Mouse (Mus musculus) thymus, adult 2 months (tissue): ENCODE measurements around the gene AI464131. TPM values are rescaled to one million over a fixed set of nuclear protein-coding genes. Genes with fewer than 3 reads are reported as not detected.

Experiments
- DNase-seq: peaks from one replicate; pipeline ENCODE4 v3.0.0; 2021
- H3K27ac ChIP-seq: fragments of 200-500 bp; 2 replicates; pipeline ENCODE4 v1.5.1; 2012; ENCODE audit warnings: low read length, control low read depth; ENCODE audit not compliant: control insufficient read depth, insufficient read depth
- H3K27me3 ChIP-seq: fragments of 200-500 bp; 2 replicates; pipeline ENCODE4 v1.6.1; 2012; ENCODE audit warnings: mild to moderate bottlenecking, low read length, moderate library complexity, mixed read lengths; ENCODE audit not compliant: control insufficient read depth, insufficient read depth
- H3K36me3 ChIP-seq: fragments of 200-500 bp; 2 replicates; pipeline ENCODE4 v1.6.1; 2012; ENCODE audit warnings: mild to moderate bottlenecking, low read length, moderate library complexity; ENCODE audit not compliant: control insufficient read depth, insufficient read depth
- H3K4me1 ChIP-seq: fragments of 200-500 bp; replicated peaks from 2 replicates; pipeline ENCODE4 v1.6.1; 2012; ENCODE audit warnings: low read length; ENCODE audit not compliant: control insufficient read depth, insufficient read depth
- H3K4me3 ChIP-seq: fragments of 200-500 bp; 2 replicates; pipeline ENCODE4 v1.5.1; 2012; ENCODE audit warnings: mild to moderate bottlenecking, low read length, control low read depth, moderate library complexity; ENCODE audit not compliant: control insufficient read depth, insufficient read depth
- CTCF ChIP-seq: fragments of 200-500 bp; IDR thresholded peaks from 2 replicates; pipeline ENCODE4 v1.5.1; 2012; ENCODE audit warnings: mild to moderate bottlenecking, control low read depth, low read length, moderate library complexity, borderline replicate concordance; ENCODE audit not compliant: control insufficient read depth, poor library complexity, insufficient read depth; ENCODE audit errors: extremely low read depth
- POLR2A ChIP-seq: fragments of 200-500 bp; IDR thresholded peaks from 2 replicates; pipeline ENCODE4 v1.6.1; 2012; ENCODE audit warnings: mild to moderate bottlenecking, low read length, control low read depth, moderate library complexity; ENCODE audit not compliant: control insufficient read depth, poor library complexity, insufficient read depth; ENCODE audit errors: extremely low read depth
- WGBS: fragments of 180-500 bp; shearing (Covaris S2); methylation state at CpG from one replicate; pipeline ENCODE4 v1.1.7; 2018; 5-methylcytosine and 5-hydroxymethylcytosine counted together
- polyA plus RNA-seq: library from polyadenylated mRNA; depleted of rRNA; stranded (reverse); fragments of >200 nt; gene quantifications from 2 replicates; pipeline ENCODE4 v1.2.3, GENCODE M21; 2012

Gene AI464131
- polyA plus RNA-seq, 1 experiment = 2.6 TPM

DNA sequence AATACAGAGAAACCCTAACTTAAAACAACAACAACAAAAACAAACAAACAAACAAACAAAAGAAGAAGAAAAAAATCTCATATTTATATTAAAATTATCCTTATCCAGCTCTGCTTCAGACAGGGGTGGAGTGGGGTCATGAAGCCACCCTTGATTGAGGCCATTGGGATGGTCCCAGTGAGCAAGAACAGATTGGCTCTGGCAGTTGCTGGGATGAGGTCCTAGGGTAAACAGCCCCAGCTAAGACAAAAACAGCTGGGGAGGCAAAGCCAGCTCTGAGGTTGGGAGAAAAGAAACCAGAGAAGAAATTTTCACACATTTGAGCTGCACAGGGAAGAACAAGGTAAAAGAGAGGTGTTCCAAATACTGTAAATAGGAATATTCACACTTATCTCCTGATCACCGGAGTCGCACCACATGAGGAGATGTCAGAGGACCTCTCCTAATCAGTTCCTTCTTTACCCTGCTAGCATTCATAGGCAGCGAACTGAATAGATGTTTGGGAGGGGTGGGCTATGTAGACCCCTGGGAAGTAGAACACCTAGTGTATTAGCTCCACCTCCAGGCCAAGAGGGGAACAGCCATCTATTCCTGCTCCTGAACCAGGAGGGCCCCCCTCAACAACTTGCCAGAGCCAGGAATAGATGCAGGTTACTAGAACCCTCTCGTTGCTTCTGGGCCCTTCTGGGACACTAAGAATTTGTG lies 24.0 kb downstream of the AI464131 start:
- no peak overlapping the region for H3K4me3 ChIP-seq
- H3K4me1 ChIP-seq = no peaks in the 10 kb centered on the region
- 91% methylated on average over 4 of the region's 4 CpGs for WGBS
- no peak for TF ChIP-seq CTCF
- no peak for TF ChIP-seq POLR2A
- H3K27me3 ChIP-seq = no peaks in the 10 kb centered on the region
- H3K36me3 ChIP-seq = no peaks in the 10 kb centered on the region
- no peak overlapping the region for H3K27ac ChIP-seq
- DNase-seq = no peak

DNA sequence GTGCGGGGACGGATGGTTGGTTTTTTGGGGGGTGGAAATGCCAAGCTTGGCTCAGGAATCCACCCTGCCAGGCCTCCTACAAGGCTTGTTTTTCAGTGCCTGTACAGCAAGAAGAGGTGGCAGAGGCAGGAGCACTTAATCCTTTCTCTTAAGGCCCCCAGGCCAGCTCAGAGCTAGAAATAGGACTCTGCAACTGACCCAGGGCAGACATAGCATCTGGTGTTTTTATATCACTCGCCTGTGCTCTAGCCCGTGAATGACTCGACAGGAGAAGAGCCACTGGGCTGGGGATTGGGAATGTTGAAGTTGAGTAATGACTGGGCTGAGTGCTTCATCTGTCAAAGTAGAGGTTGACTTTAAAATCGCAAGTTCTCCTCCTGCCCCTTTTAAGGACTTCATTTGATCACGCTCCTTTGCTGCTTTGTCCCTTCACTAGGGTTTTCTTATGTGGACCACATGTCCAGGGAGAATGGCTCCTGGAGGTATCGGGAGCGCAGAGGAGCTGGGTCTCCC lies 25.2 kb downstream of the AI464131 start:
- no peak for DNase-seq

DNA sequence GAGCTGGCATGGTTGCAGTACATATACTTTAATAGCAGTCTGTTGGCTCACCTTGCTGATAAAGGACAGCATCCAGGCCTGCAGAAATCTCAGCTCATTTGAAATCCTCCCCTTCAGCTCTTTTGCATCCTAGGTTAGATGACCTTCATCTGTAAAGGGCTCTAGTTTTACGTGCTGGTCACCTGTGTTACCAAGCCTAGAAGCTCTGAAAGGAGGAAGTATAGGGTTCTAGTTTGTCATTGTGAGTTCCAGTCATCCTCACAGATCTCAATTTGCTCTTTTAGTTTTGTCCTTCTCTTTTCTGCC lies 31.5 kb downstream of the AI464131 start:
- 96% methylated on average over 1 of the region's 1 CpGs for WGBS
- no peak overlapping the region for H3K4me3 ChIP-seq
- no peaks in the 10 kb centered on the region for H3K36me3 ChIP-seq
- H3K27ac ChIP-seq = no peak overlapping the region
- TF ChIP-seq POLR2A (no peak), CTCF (no peak)
- no peaks in the 10 kb centered on the region for H3K4me1 ChIP-seq
- no peak for DNase-seq
- no peaks in the 10 kb centered on the region for H3K27me3 ChIP-seq

More for the DNA sequence above, 25.2 kb downstream of the AI464131 start:
- Histone ChIP-seq H3K4me3 (no peak overlapping the region), H3K4me1 (no peaks in the 10 kb centered on the region), H3K36me3 (no peaks in the 10 kb centered on the region), H3K27ac (no peak overlapping the region), H3K27me3 (no peaks in the 10 kb centered on the region)
- 97% methylated on average over 9 of the region's 9 CpGs for WGBS
- TF ChIP-seq POLR2A (no peak), CTCF (no peak)

DNA sequence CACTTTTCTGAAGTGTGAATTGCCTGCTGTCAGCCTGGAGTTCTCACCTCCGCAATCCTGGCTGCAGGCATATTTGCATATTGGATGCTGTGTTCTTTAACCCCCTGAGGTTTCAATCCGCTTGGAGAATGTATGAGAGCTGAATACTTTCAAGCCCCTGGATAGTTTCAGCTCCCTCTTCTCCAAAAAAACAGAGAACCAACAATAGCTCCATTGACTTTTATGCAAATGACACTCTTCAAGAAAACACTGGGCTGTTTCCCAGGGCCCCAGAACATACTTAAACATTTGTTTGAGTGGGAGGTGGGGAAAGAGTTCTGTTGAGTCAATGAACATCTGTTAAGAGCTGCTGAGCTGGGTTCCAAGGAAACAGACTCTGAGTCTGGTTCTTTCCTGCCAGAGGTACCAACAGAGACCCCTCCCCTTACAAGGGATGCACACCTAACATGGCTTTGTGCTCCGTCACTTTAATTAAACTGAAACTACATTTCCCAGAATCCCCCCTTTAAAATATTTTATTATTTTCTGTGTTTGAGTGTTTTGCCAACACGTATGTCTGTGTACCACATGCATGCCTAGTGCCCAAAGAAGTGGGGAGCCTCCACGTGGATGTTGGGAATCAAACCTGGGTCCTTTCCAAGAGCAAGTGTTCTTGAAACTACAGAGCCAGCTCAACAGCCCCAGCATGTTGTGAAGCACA lies 32.0 kb downstream of the AI464131 start:
- TF ChIP-seq CTCF (no peak), POLR2A (no peak)
- H3K27ac ChIP-seq = no peak overlapping the region
- DNase-seq = no peak
- no peak overlapping the region for H3K4me3 ChIP-seq
- WGBS = 94% methylated on average over 5 of the region's 5 CpGs
- no peaks in the 10 kb centered on the region for H3K36me3 ChIP-seq
- H3K4me1 ChIP-seq = no peaks in the 10 kb centered on the region
- no peaks in the 10 kb centered on the region for H3K27me3 ChIP-seq

DNA sequence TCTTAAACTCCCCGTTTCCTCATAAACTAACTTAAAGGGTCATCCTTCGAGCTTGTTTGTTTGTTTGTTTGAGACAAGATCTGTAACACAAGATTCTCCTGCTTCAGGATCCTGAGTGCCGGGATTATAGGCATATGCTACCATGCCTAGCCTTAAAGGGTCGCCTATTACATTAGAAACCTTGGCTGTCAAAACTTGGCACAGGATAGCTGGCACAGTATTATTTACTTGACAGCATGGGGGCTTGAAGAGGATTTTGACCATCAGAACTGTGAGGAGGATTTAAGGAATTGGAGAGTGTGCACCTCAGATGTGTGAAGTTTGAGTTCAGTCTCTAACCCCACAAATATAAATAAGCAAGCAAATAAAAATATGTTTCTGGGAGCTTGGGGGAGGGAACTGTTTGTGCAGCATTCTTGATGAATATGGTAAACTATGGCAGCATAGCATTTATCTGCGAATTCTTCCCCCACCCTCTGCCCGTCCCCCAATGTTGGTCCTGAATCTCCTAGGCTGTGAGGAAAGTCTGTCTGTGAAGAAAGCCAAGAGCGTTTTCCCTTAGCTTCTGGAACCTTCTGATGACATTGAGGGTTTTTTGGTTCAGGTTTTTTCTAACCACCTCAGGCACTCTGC lies 32.7 kb downstream of the AI464131 start:
- no peaks in the 10 kb centered on the region for H3K36me3 ChIP-seq
- H3K4me3 ChIP-seq = no peak overlapping the region
- no peak for DNase-seq
- H3K27ac ChIP-seq = no peak overlapping the region
- no peaks in the 10 kb centered on the region for H3K27me3 ChIP-seq
- WGBS = 96% methylated on average over 7 of the region's 7 CpGs
- no peaks in the 10 kb centered on the region for H3K4me1 ChIP-seq
- TF ChIP-seq CTCF = no peak

DNA sequence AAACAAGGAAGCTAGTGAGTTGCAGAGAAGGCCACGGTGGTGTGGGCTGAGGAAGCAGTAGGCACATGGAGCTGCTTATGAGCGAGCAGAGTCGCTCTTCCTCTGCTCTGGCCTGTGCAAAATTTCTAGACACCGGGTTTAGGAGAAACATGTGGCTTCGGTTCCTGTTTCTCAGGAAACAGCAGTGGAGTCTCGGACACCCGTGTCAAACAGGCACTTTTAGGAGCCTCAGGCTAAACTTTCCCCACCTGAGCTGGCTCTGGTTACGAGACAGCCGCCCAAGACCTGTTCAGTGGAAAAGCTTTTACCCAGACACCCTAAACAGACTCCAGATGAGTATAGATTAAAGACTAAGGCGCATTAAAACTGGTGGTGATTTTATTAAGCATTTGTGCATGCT lies 33.7 kb downstream of the AI464131 start:
- TF ChIP-seq CTCF (no peak), POLR2A (no peak)
- H3K4me3 ChIP-seq = no peak overlapping the region
- 61% methylated on average over 10 of the region's 10 CpGs for WGBS
- no peaks in the 10 kb centered on the region for H3K36me3 ChIP-seq
- H3K4me1 ChIP-seq = no peaks in the 10 kb centered on the region
- H3K27me3 ChIP-seq = no peaks in the 10 kb centered on the region
- no peak overlapping the region for H3K27ac ChIP-seq
- no peak for DNase-seq
